Mouse (Mus musculus) brown adipose tissue, adult 24 weeks (tissue): Measurements from ENCODE around the gene Lnpep. TPM values are rescaled to one million over a fixed set of nuclear protein-coding genes. Genes with fewer than 3 reads are reported as not detected.
"Not testable (repeated sequence)": the region's sequence is repeated elsewhere in the genome, so short reads cannot be mapped to it uniquely, and the experiment has no call there.

ENCODE experiments used
- H3K27ac ChIP-seq: fragments of 200-500 bp; replicated peaks from 2 replicates; pipeline ENCODE4 v1.5.1; 2012; ENCODE audit warnings: low read depth, mild to moderate bottlenecking, low read length
- H3K4me1 ChIP-seq: fragments of 200-500 bp; 2 replicates; pipeline ENCODE4 v1.6.1; 2012; ENCODE audit warnings: low read length, mixed read lengths; ENCODE audit not compliant: control insufficient read depth, insufficient read depth, insufficient read length
- H3K4me3 ChIP-seq: fragments of 200-500 bp; 2 replicates; pipeline ENCODE4 v1.5.1; 2012; ENCODE audit warnings: low read depth, mild to moderate bottlenecking, low read length, moderate library complexity; ENCODE audit not compliant: insufficient read depth
- polyA plus RNA-seq: library from polyadenylated mRNA; stranded (reverse); fragments of >200 nt; gene quantifications from 2 replicates; pipeline ENCODE4 v1.2.4, GENCODE M21; 2012; ENCODE audit not compliant: missing spikeins, insufficient read depth, insufficient read length

Gene Lnpep
- polyA plus RNA-seq: 23.2 and 29.8 TPM in 2 replicates

- Histone ChIP-seq H3K4me3 (peak within 1 kb of the TSS; percentile 91), H3K27ac (peak within 1 kb of the TSS; percentile 98), H3K4me1 (0 out of 2 replicates have a peak, but pooled peaks cover 2% of the 10 kb centered on the region)
Measured at GRCm38 (mm10) chr17:17624957-17625586, at the start of gene Lnpep. Gene Lnpep, minus strand, starts transcription at chr17:17625050.

DNA sequence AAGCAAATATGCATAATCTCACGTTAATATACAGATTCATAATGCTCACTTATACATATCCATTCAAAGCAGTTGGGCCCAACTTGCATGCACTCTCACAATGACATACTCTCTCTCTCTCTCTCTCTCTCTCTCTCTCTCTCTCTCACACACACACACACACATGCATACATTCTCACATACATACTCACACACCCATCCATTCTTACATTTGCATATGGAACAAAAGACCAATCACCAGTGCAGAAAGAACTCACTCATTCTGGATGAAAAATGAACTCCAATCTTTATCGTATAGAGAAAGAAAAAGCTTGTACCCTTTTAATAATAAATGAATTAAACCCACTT lies 31.0 kb upstream of the Lnpep start:
- no peak overlapping the region for H3K27ac ChIP-seq
- H3K4me1 ChIP-seq: no peaks in the 10 kb centered on the region
- no peak overlapping the region for H3K4me3 ChIP-seq

DNA sequence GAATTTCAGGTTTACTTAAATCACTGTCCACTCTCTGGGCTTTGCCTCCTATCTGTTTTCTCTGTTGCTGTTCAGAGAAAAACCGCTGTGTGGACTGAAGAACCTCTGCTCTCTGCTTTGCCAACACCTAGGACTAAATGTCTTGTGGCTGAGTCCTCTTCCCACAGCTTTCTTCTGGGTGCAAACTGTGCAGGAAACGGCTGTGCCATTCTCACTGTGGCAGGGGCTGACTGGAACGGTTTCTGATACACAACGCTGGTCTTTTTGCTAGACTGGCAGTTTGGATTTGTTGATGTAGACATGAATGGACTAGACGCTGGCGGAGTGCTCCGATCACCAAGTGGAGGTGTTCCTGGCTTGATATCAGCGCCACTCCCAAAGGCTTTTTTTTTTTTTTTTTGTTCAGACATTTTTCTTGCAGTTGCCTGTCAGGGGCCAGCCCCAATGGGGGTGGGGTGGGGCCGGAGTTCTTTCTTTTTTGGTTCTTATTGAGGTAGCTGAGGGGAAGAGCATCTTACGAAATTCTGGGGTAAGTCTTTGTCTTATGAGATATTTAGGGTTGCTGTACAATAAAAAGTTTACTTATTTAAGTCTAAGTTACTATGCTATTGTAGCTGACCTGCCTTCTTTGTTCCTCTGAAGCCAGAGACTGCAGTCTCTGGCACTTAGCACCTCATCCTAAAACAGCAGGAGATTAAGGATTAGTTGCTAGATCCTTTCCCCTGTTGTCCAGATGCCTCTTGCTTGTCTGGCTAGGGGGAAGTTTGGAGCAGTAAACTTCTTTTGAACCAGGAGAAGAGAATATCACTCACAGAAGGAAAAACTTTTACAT lies 30.4 kb upstream of the Lnpep start:
- H3K27ac ChIP-seq: no peak overlapping the region
- H3K4me1 ChIP-seq: no peaks in the 10 kb centered on the region
- H3K4me3 ChIP-seq: no peak overlapping the region

DNA sequence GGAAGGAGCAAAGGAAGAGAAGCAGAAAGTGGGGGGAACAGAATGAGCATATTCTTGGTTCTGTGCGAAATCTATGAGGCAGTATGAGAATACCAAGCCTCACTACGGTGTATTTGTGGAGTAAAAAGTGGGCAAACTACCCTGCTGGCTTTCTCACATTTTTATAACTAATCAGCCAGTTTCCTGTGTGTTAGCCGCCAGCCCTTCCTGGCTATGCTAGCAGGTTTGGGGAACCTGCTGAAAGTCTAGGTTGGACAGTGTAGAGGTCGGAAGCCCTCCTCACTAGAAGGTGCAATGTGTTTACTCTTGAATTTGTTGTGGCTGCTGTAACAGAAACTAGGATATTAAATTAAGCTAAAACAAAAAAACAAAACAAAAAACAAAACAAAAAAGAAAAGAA lies 27.7 kb upstream of the Lnpep start:
- Histone ChIP-seq H3K4me3 (no peak overlapping the region), H3K27ac (no peak overlapping the region), H3K4me1 (no peaks in the 10 kb centered on the region)

GRCm38 (mm10) chr17:17645738-17646137 lies 20.9 kb upstream of the Lnpep start:
- H3K27ac ChIP-seq: no peak overlapping the region
- no peak overlapping the region for H3K4me3 ChIP-seq
- no peaks in the 10 kb centered on the region for H3K4me1 ChIP-seq

DNA sequence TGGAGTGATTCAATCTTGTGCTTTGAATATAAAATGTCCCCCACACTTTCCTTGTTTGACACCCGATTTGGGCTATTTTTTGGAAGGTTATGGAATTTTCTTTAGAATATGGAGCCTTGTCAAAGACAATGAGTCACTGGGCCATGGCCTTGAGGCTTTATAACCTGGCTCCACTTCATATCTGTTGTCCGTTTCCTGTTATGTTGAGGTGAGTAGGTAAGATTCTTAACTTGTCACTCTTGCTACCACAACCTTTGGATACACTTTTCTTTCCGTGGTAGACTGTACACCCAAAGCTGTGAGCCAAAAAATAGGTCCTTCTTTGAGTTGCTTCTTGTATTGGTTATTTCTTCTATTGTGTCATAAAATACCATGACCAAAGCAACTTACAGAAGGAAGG lies 12.5 kb upstream of the Lnpep start:
- Histone ChIP-seq H3K27ac (no peak overlapping the region), H3K4me3 (no peak overlapping the region), H3K4me1 (no peaks in the 10 kb centered on the region)

GRCm38 (mm10) chr17:17636147-17636546 lies 11.3 kb upstream of the Lnpep start:
- H3K4me3 ChIP-seq: no peak overlapping the region
- no peaks in the 10 kb centered on the region for H3K4me1 ChIP-seq
- H3K27ac ChIP-seq: no peak overlapping the region

DNA sequence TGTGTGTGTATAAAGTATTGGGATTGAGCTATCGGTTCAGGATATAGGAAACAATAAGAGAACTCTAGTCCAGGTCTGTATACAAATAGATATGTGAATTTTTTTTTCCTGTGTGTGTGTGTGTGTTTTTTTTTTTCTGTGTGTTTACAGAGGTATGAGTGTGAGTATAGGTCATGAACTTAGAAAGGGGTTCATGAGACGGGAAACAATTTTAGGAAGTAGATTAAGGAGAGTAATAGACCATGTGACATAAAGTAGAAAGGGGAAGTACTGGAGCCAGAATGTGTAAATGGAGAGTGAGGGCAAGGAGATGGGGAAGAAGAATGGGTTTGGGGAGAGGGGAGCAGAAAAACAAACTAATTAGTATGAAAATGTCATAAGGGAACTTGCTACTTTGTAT lies 9.2 kb upstream of the Lnpep start:
- Histone ChIP-seq H3K4me1 (no peaks in the 10 kb centered on the region), H3K4me3 (no peak overlapping the region), H3K27ac (no peak overlapping the region)

- no peaks in the 10 kb centered on the region for H3K4me1 ChIP-seq
- no peak overlapping the region for H3K4me3 ChIP-seq
- no peak overlapping the region for H3K27ac ChIP-seq
Measured at GRCm38 (mm10) chr17:17631985-17632384, 7.1 kb upstream of the Lnpep start.

DNA sequence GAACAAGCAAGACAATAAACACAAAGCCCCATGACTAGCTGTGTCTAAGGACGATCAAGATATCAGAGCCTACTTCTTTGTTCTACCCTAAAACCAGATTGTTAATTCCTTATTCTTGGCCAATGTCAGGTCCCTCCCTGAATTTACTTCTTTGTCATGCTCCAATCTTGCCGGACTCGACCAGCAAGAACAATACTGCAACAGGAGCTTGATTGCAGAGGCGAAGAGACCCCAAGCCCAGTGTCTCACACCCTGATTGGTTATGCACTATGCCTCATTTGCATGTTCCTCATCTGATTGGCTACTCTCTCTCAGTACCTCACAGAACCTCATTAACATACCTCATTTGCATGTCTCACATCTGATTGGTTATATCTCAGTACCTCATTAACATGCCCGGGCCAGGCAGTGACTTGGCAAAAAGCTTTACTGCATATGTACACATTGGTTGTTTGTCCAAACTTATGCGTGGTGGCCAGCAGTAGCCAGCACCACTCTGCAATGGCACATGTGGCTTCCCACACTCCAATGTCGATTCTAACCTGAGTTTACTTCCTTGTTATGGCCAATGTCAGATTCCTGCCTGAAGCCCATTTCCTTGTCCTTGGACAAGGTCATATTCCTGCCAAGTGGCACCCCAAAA lies 3.5 kb upstream of the Lnpep start:
- H3K27ac ChIP-seq, H3K4me1 ChIP-seq, H3K4me3 ChIP-seq: not testable (repeated sequence)

DNA sequence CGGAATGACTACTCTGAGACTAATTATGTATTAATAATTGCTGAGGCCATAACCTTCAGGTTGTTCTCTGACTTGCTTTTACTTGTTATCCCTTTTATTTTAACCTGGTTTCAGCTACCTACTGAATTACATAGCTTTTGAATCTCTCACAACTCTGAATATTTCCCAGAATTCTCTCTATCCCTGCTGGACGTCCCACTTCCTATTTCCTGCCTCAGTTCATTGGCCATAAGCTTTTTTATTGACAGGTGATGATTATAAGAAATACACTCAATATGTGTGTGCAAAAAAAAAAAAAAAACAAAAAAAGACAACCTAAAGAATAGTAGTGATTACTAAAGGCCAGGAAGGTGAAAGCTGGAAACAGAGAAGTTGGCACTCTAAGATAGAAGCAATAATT lies 2.7 kb upstream of the Lnpep start:
- H3K4me3 ChIP-seq: no peak overlapping the region
- no peaks in the 10 kb centered on the region for H3K4me1 ChIP-seq
- no peak overlapping the region for H3K27ac ChIP-seq

- H3K4me1 ChIP-seq: 0 out of 2 replicates have a peak, but pooled peaks cover 2% of the 10 kb centered on the region
- H3K4me3 ChIP-seq: peak overlapping the region; percentile 91; the same call in 1 of the 2 replicates
- H3K27ac ChIP-seq: peak overlapping the region; percentile 98
Measured at GRCm38 (mm10) chr17:17625887-17626679, 1.2 kb upstream of the Lnpep start.

DNA sequence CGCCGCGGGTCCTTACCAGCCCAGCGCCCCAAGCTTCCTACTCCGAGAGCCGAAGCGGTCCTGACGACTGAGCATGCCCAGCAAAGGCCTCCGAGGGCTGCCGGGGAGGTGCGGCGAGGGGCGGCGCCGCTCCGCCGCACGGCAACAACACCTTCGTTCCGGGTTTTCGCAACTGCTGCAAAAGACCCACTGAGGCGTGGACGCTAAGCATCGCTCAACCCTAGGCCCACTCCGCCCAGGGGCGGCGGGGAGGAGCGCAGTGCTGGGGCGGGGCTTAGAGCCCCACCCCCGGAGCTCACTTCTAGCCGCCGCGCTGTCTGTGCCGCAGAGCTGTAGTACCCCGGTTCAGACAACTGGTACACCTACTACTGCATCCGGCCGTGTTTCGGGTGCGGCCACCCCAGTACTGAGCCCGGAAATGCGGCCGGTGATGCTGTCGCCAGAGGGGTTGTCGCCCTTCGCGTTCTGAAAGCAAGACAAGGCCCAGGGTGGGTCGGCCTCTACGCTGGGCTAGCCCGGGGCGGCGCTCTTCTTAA lies 361 bp downstream of the Lnpep start:
- peak overlapping the region; percentile 98 for H3K27ac ChIP-seq
- H3K4me3 ChIP-seq: peak overlapping the region; percentile 91
- 0 out of 2 replicates have a peak, but pooled peaks cover 2% of the 10 kb centered on the region for H3K4me1 ChIP-seq

GRCm38 (mm10) chr17:17623890-17624420 lies 895 bp downstream of the Lnpep start:
- Histone ChIP-seq H3K27ac (peak overlapping the region; percentile 75), H3K4me3 (peak overlapping the region; percentile 91), H3K4me1 (0 out of 2 replicates have a peak, but pooled peaks cover 2% of the 10 kb centered on the region)
